Mouse (Mus musculus) liver, embryonic 14.5 days (tissue): ENCODE data around the gene Usp24. TPM values are rescaled to one million over a fixed set of nuclear protein-coding genes. Genes with fewer than 3 reads are reported as not detected.

ENCODE experiments used
- ATAC-seq: fragments of 200-750 bp; cut with Nextera tagmentation; 2 replicates; pipeline ENCODE4 v1.8.0; 2017; ENCODE audit warnings: moderate number of reproducible peaks, mild to moderate bottlenecking, moderate library complexity; ENCODE audit not compliant: insufficient read depth
- DNase-seq, 3 experiments: peaks; one replicate each; pipeline ENCODE4 v3.0.0-alpha.2; 2012 to 2013; ENCODE audit warnings: low read depth in 3 of 3, low spot score in 3 of 3
- H3K27ac ChIP-seq: fragments of 300-500 bp; sonication (generic); 2 replicates; pipeline ENCODE4 v1.5.1; 2014; ENCODE audit warnings: moderate library complexity, mild to moderate bottlenecking, control low read depth, inconsistent platforms
- H3K27me3 ChIP-seq: fragments of 300-500 bp; sonication (generic); 2 replicates; pipeline ENCODE4 v1.6.1; 2014; ENCODE audit warnings: mild to moderate bottlenecking, low read length, moderate library complexity; ENCODE audit not compliant: control insufficient read depth, insufficient read depth
- H3K36me3 ChIP-seq: fragments of 300-500 bp; sonication (generic); replicated peaks from 2 replicates; pipeline ENCODE4 v1.6.1; 2014; ENCODE audit warnings: low read depth; ENCODE audit not compliant: control insufficient read depth, insufficient read depth
- H3K4me1 ChIP-seq, 2 experiments: fragments of 200-500 bp in 1 of 2; fragments of 300-500 bp in 1 of 2; sonication (generic) in 1 of 2; replicated peaks; 2 replicates each; pipeline ENCODE4 v1.6.1; 2012 to 2014; ENCODE audit warnings: antibody characterized with exemption in 1 of 2, inconsistent platforms in 1 of 2, low read length in 1 of 2; ENCODE audit not compliant: control insufficient read depth in 2 of 2, insufficient read depth in 2 of 2
- H3K4me2 ChIP-seq: fragments of 300-500 bp; sonication (generic); 2 replicates; pipeline ENCODE4 v1.6.1; 2014; ENCODE audit warnings: low read depth, mild to moderate bottlenecking, control low read depth, moderate library complexity
- H3K4me3 ChIP-seq, 2 experiments: fragments of 200-500 bp in 1 of 2; fragments of 300-500 bp in 1 of 2; sonication (generic) in 1 of 2; 2 replicates each; pipeline ENCODE4 v1.5.1; 2012 to 2014; ENCODE audit warnings: low read depth in 2 of 2, low read length in 2 of 2, mild to moderate bottlenecking in 2 of 2, control low read depth in 1 of 2, inconsistent platforms in 1 of 2, moderate library complexity in 1 of 2; ENCODE audit not compliant: insufficient read depth in 1 of 2
- H3K9ac ChIP-seq: fragments of 300-500 bp; sonication (generic); replicated peaks from 2 replicates; pipeline ENCODE4 v1.6.1; 2014; ENCODE audit warnings: mild to moderate bottlenecking, control low read depth, moderate library complexity
- H3K9me3 ChIP-seq: fragments of 300-500 bp; sonication (generic); 2 replicates; pipeline ENCODE4 v1.6.1; 2016; ENCODE audit warnings: low read length, mixed read lengths; ENCODE audit not compliant: control insufficient read depth
- CTCF ChIP-seq: IDR thresholded peaks from 2 replicates; pipeline ENCODE4 v1.5.1; 2016; ENCODE audit warnings: antibody characterized with exemption, low read depth, control low read depth
- EP300 ChIP-seq: IDR thresholded peaks from 2 replicates; pipeline ENCODE4 v1.6.1; 2016; ENCODE audit warnings: antibody characterized with exemption, low read depth
- WGBS: fragments of 180-500 bp; shearing (Covaris S2); extraction: QIAGEN DNeasy Blood & Tissue Kit; methylation state at CpG from one replicate; pipeline ENCODE4 v1.1.7; 2014; ENCODE audit not compliant: insufficient replicate concordance; 5-methylcytosine and 5-hydroxymethylcytosine counted together
- polyA plus RNA-seq, 2 experiments: library from polyadenylated mRNA; depleted of rRNA in 1 of 2; stranded (reverse) in 1 of 2; unstranded in 1 of 2; fragments of >200 nt; fragmentation: Nextera tagmentation in 1 of 2; extraction: Ambion mirVana in 1 of 2; gene quantifications; 2 replicates each; pipeline versions ENCODE4 v1.2.1 to v1.2.3; 2012 to 2014

Gene Usp24
- 4.9 and 6.8 TPM in 2 replicates for polyA plus RNA-seq (2012; rRNA removed)
- polyA plus RNA-seq (2014; fragmentation: Nextera tagmentation; extraction: Ambion mirVana): 6.4 and 7.8 TPM in 2 replicates

GRCm38 (mm10) chr4:106315921-106316350 is at the start of gene Usp24:
Usp24 (plus strand) TSS chr4:106316213.
- peak within 1 kb of the TSS; percentile 90 for H3K9ac ChIP-seq
- TF ChIP-seq EP300: no peak
- TF ChIP-seq CTCF: no peak

GRCm38 (mm10) chr4:106276937-106277336 is 39.1 kb upstream of the Usp24 start:
- H3K4me3 ChIP-seq: no peak overlapping the region
- no peak overlapping the region for H3K9ac ChIP-seq
- H3K36me3 ChIP-seq: no peaks in the 10 kb centered on the region
- H3K27me3 ChIP-seq: no peaks in the 10 kb centered on the region
- no peak for TF ChIP-seq EP300
- no peak for TF ChIP-seq CTCF
- peaks cover 4 to 5% of the 10 kb centered on the region in 2 experiments; a peak in 3 of 4 replicates for H3K4me1 ChIP-seq
- DNase-seq (no peak), ATAC-seq (no peak)
- H3K9me3 ChIP-seq: no peaks in the 10 kb centered on the region
- 43% methylated on average over 2 of the region's 2 CpGs for WGBS
- H3K4me2 ChIP-seq: no peak overlapping the region
- H3K27ac ChIP-seq: no peak overlapping the region

More at GRCm38 (mm10) chr4:106315921-106316350, at the start of gene Usp24:
- no peaks in the 10 kb centered on the region for H3K27me3 ChIP-seq
- H3K4me2 ChIP-seq: peak within 1 kb of the TSS; percentile 98
- peak within 1 kb of the TSS; percentile 80 to 88 for H3K4me3 ChIP-seq
- 1% methylated on average over 50 of the region's 60 CpGs for WGBS
- peak; percentile 88 for ATAC-seq
- peak within 1 kb of the TSS; percentile 84 for H3K27ac ChIP-seq
- no peaks in the 10 kb centered on the region for H3K9me3 ChIP-seq
- peak; percentile 60 to 65 (median 61) for DNase-seq
- H3K36me3 ChIP-seq: no peaks in the 10 kb centered on the region
- H3K4me1 ChIP-seq: peaks cover 25 to 33% of the 10 kb centered on the region in 2 experiments

- 36% methylated on average over 4 of the region's 4 CpGs for WGBS
- Histone ChIP-seq H3K4me3 (no peak overlapping the region), H3K36me3 (no peaks in the 10 kb centered on the region)
Measured at GRCm38 (mm10) chr4:106279177-106279576, 36.8 kb upstream of the Usp24 start.

GRCm38 (mm10) chr4:106281128-106281491 is 34.9 kb upstream of the Usp24 start:
- Histone ChIP-seq H3K36me3 (no peaks in the 10 kb centered on the region), H3K9me3 (no peaks in the 10 kb centered on the region), H3K27me3 (no peaks in the 10 kb centered on the region), H3K9ac (no peak overlapping the region), H3K4me1 (peaks cover 8 to 9% of the 10 kb centered on the region in 2 experiments), H3K4me3 (no peak overlapping the region), H3K4me2 (peak overlapping the region; percentile 11; the same call in 1 of the 2 replicates), H3K27ac (no peak overlapping the region)
- ATAC-seq (no peak), DNase-seq (no peak)
- WGBS: 60% methylated on average over 2 of the region's 2 CpGs
- TF ChIP-seq CTCF: no peak
- no peak for TF ChIP-seq EP300

More at GRCm38 (mm10) chr4:106279177-106279576, 36.8 kb upstream of the Usp24 start:
- Histone ChIP-seq H3K27ac (no peak overlapping the region), H3K27me3 (no peaks in the 10 kb centered on the region), H3K9ac (no peak overlapping the region), H3K4me2 (no peak overlapping the region), H3K9me3 (no peaks in the 10 kb centered on the region), H3K4me1 (peaks cover 8 to 9% of the 10 kb centered on the region in 2 experiments)
- no peak for TF ChIP-seq CTCF
- TF ChIP-seq EP300: no peak
- DNase-seq (no peak), ATAC-seq (no peak)

- Histone ChIP-seq H3K9ac (no peak overlapping the region), H3K27me3 (no peaks in the 10 kb centered on the region), H3K36me3 (no peaks in the 10 kb centered on the region), H3K4me1 (peaks cover 8 to 9% of the 10 kb centered on the region in 2 experiments), H3K4me3 (no peak overlapping the region), H3K4me2 (peak overlapping the region; percentile 11; the same call in 1 of the 2 replicates), H3K27ac (no peak overlapping the region), H3K9me3 (no peaks in the 10 kb centered on the region)
- ATAC-seq: peak; percentile 62; the same call in 1 of the 2 replicates
- TF ChIP-seq EP300: no peak
- no peak for TF ChIP-seq CTCF
- 54% methylated on average over 8 of the region's 8 CpGs for WGBS
- DNase-seq: peak in 1 of 3 experiments; percentile 19
Measured at GRCm38 (mm10) chr4:106281492-106282122, 34.4 kb upstream of the Usp24 start.
